Mouse (Mus musculus) kidney, adult 2 months (tissue): ENCODE results near the gene Slc12a1.
"Not testable (repeated sequence)": the region's sequence is repeated elsewhere in the genome, so short reads cannot be mapped to it uniquely, and the experiment has no call there.

Experiments
- CTCF ChIP-seq: fragments of 200-500 bp; conservative IDR thresholded peaks from 2 replicates; pipeline ENCODE4 v1.5.1; 2011; ENCODE audit warnings: low read depth, mild to moderate bottlenecking, control low read depth, low read length, moderate library complexity, mixed read lengths; ENCODE audit not compliant: insufficient read depth, insufficient read length
- POLR2A ChIP-seq: fragments of 200-500 bp; IDR thresholded peaks from one replicate; pipeline ENCODE4 v1.6.1; 2011; ENCODE audit warnings: low read depth, low read length, control low read depth

DNA sequence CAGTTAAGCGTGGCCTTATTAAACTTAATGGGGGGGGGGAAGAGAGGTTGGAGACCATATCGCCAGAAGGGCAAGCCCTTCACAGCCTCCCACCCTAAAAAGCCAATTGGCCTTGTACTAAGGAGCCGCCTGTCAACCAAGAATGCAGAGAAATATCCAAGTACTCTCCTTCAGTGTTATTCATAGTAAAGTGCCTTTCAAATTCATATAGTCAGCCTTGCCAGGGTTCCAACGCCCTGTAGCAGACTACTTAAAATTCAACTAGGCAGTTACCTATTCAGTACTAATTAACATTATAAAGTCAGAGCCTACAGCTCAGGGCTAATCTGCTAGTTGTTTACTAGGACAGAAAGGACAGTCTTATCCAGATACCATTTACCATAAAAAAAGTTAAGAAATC lies 45.8 kb upstream of the Slc12a1 start:
- TF ChIP-seq CTCF, POLR2A: not testable (repeated sequence)
